Mouse (Mus musculus): ENCODE results near the gene Lyve1.

GRCm38 (mm10) chr7:110908209-110909144 lies 45.4 kb upstream of the Lyve1 start:
- no peak for TF ChIP-seq CTCF (IDR thresholded peaks at IDR 0.05)
- TF ChIP-seq POLR2A (IDR thresholded peaks at IDR 0.05; ENCODE audit: insufficient read depth, low read depth, low read length): no peak
